In genomic region chr17:46864566-46865195, GRCm38 (mm10) we compare ENCODE assay signal across 26 mouse cellular contexts. TPM values are rescaled to one million over a fixed set of nuclear protein-coding genes. Genes with fewer than 3 reads are reported as not detected.
DNase-seq lines count a peak whose midpoint lies in the region; ATAC-seq and TF ChIP-seq lines count a peak whose summit lies in the region.
"Had no signal": no experiment of that assay in that cellular context is flagged by ENCODE, and none has a peak within 500 bp of the region (broad histone marks: within the 10 kb centered on the region; RNA-seq: fewer than 3 reads in every experiment).

No protein-coding gene starts in this region.

- TF ChIP-seq CTCF in MEL (IDR thresholded peaks at IDR 0.05 in 2 of 3, conservative IDR thresholded peaks at IDR 0.05 in 1 of 3; ENCODE audit: control insufficient read depth in 1 of 3, insufficient read depth in 1 of 3, low read depth in 2 of 3, low read length in 3 of 3, poor library complexity in 1 of 3, severe bottlenecking in 1 of 3) = no peak

- no peaks in the 10 kb centered on the region for H3K9me3 ChIP-seq in MEL (replicated peaks; ENCODE audit: insufficient read depth, low read length)
- H3K9me3 ChIP-seq in liver, embryonic 15.5 days (replicated peaks) = no peaks in the 10 kb centered on the region
- H3K9me3 ChIP-seq: midbrain, embryonic 13.5 days had no signal

- H3K4me2 ChIP-seq in liver, embryonic 15.5 days = no peak overlapping the region
- H3K4me2 ChIP-seq: heart, embryonic 11.5 days; lung, embryonic 14.5 days; midbrain, embryonic 13.5 days had no signal

- no peak for TF ChIP-seq RAD21 in MEL (IDR thresholded peaks at IDR 0.05; ENCODE audit: low read depth, low read length)

- 0 out of 4 replicates have a peak, but pooled peaks cover 0 to 2% of the 10 kb centered on the region in 2 experiments for H3K36me3 ChIP-seq in MEL (ENCODE audit: control insufficient read depth in 1 of 2, insufficient read depth in 2 of 2, low read length in 2 of 2)
- no peaks in the 10 kb centered on the region for H3K36me3 ChIP-seq in liver, embryonic 15.5 days (replicated peaks)
- H3K36me3 ChIP-seq: midbrain, embryonic 13.5 days had no signal

- no peak overlapping the region for H3K9ac ChIP-seq in MEL (ENCODE audit: control insufficient read depth, low read depth, low read length, poor library complexity, severe bottlenecking)
- H3K9ac ChIP-seq in liver, embryonic 15.5 days = peak overlapping the region; percentile 8; the same call in 1 of the 2 replicates
- H3K9ac ChIP-seq: lung, embryonic 14.5 days; midbrain, embryonic 13.5 days had no signal

- no peak overlapping the region for H3K27ac ChIP-seq in MEL (ENCODE audit: control insufficient read depth, low read depth, low read length)
- H3K27ac ChIP-seq in liver, embryonic 15.5 days (replicated peaks) = no peak overlapping the region
- H3K27ac ChIP-seq: macrophage; midbrain, embryonic 13.5 days; stomach, postnatal 0 days had no signal

- 43% methylated on average over 7 of the region's 7 CpGs for WGBS in liver, embryonic 15.5 days (ENCODE audit: insufficient replicate concordance)

- intact Hi-C loops in left cerebral cortex, postnatal 25 days (cut with DNase I) = no loop called here

- H3K27me3 ChIP-seq in MEL (ENCODE audit: control insufficient read depth in 1 of 2, insufficient read depth in 2 of 2, low read length in 2 of 2) = no peaks in the 10 kb centered on the region
- H3K27me3 ChIP-seq in liver, embryonic 15.5 days = no peaks in the 10 kb centered on the region
- H3K27me3 ChIP-seq: midbrain, embryonic 13.5 days had no signal

- no peak for TF ChIP-seq POLR2A in MEL (IDR thresholded peaks at IDR 0.05; ENCODE audit: control insufficient read depth in 1 of 2, insufficient read depth in 1 of 2, low read depth in 1 of 2, low read length in 2 of 2, poor library complexity in 1 of 2)

- H3K79me2 ChIP-seq in MEL (ENCODE audit: control insufficient read depth, insufficient read depth, low read length, poor library complexity) = no peaks in the 10 kb centered on the region

- H3K4me1 ChIP-seq in MEL (ENCODE audit: control insufficient read depth in 1 of 2, insufficient read depth in 2 of 2, low read length in 2 of 2) = peaks cover 0 to 11% of the 10 kb centered on the region in 2 experiments; a peak in 2 of 4 replicates
- H3K4me1 ChIP-seq in liver, embryonic 15.5 days (replicated peaks) = peaks cover 10% of the 10 kb centered on the region

- ATAC-seq in common myeloid progenitor, adult 5-6 weeks (replicated peaks; ENCODE audit: low read depth, poor library complexity, severe bottlenecking) = 0 out of 2 replicates have a peak, but pooled peaks have one; percentile 15
- peak; percentile 22; the same call in 1 of the 2 replicates for ATAC-seq in liver, embryonic 15.5 days (ENCODE audit: insufficient read depth)
- ATAC-seq: CD4-positive, CD25-positive, alpha-beta regulatory T cell, adult 4 months; hindbrain, embryonic 16.5 days; intestine, postnatal 0 days; midbrain, embryonic 13.5 days had no signal

- no peak overlapping the region for H3K4me3 ChIP-seq in MEL (ENCODE audit: control insufficient read depth in 1 of 2, insufficient read depth in 1 of 2, low read depth in 2 of 2, low read length in 2 of 2)
- H3K4me3 ChIP-seq in liver, embryonic 15.5 days (replicated peaks) = no peak overlapping the region
- H3K4me3 ChIP-seq: midbrain, embryonic 13.5 days had no signal

- peak; percentile 34 to 50 for DNase-seq in left cerebral cortex, postnatal 25 days (ENCODE audit: low spot score in 2 of 2)
- DNase-seq in left cerebral cortex, adult 11 months (ENCODE audit: low spot score) = no peak
- no peak for DNase-seq in MEL (ENCODE audit: low read depth, low spot score)
- DNase-seq in spleen, postnatal 10 days (ENCODE audit: low spot score in 2 of 2) = no peak
- no peak for DNase-seq in spleen, postnatal 14 days (ENCODE audit: low spot score in 2 of 2)
- DNase-seq: adrenal gland, postnatal 10 days; cerebellum, adult 2 months; gastrocnemius, postnatal 14 days; heart, postnatal 36 days; left cerebral cortex, postnatal 4 days; lung, embryonic 14.5 days; thymus, postnatal 4 days had no signal

- TF ChIP-seq EP300 in MEL (IDR thresholded peaks at IDR 0.05; ENCODE audit: low read depth in 1 of 2, low read length in 2 of 2) = no peak; a peak in 1 of 4 replicates

TF ChIP-seq in MEL, 35 proteins besides CTCF, POLR2A, EP300 and RAD21 (continues in another document):
- TF ChIP-seq MYC (IDR thresholded peaks at IDR 0.05; ENCODE audit: low read depth, low read length) = no peak
- no peak for TF ChIP-seq E2F4 (IDR thresholded peaks at IDR 0.05; ENCODE audit: borderline replicate concordance, low read depth, low read length)
- TF ChIP-seq POLR2AphosphoS5 (IDR thresholded peaks at IDR 0.05; ENCODE audit: borderline replicate concordance, low read depth, low read length) = no peak
- no peak for TF ChIP-seq MYB (IDR thresholded peaks at IDR 0.05; ENCODE audit: low read depth, low read length)
- TF ChIP-seq MAX (IDR thresholded peaks at IDR 0.05; ENCODE audit: low read length) = no peak
- no peak for TF ChIP-seq ZC3H11A (IDR thresholded peaks at IDR 0.05; ENCODE audit: low read depth, low read length)
- no peak for TF ChIP-seq CHD2 (IDR thresholded peaks at IDR 0.05; ENCODE audit: low read length)
- TF ChIP-seq USF2 (IDR thresholded peaks at IDR 0.05; ENCODE audit: borderline replicate concordance in 1 of 2, insufficient read depth in 1 of 2, low read depth in 1 of 2, low read length in 2 of 2) = no peak
- TF ChIP-seq MEF2A (IDR thresholded peaks at IDR 0.05; ENCODE audit: extremely low read depth, insufficient replicate concordance, low read depth, low read length, poor library complexity, severe bottlenecking) = no peak
- TF ChIP-seq ZKSCAN1 (IDR thresholded peaks at IDR 0.05; ENCODE audit: low read depth, low read length) = no peak
- no peak for TF ChIP-seq JUND (IDR thresholded peaks at IDR 0.05; ENCODE audit: low read depth, low read length)
- TF ChIP-seq GATA1 (IDR thresholded peaks at IDR 0.05; ENCODE audit: low read depth, low read length) = 0 out of 2 replicates have a peak, but pooled peaks have one; percentile 40
- no peak for TF ChIP-seq HCFC1 (IDR thresholded peaks at IDR 0.05; ENCODE audit: low read depth, low read length)
- no peak for TF ChIP-seq CHD1 (IDR thresholded peaks at IDR 0.05; ENCODE audit: low read depth, low read length)
- no peak for TF ChIP-seq TBP (IDR thresholded peaks at IDR 0.05; ENCODE audit: low read depth, low read length)
- TF ChIP-seq GABPA (IDR thresholded peaks at IDR 0.05; ENCODE audit: low read depth, low read length) = no peak
- TF ChIP-seq TAL1 (IDR thresholded peaks at IDR 0.05; ENCODE audit: low read length) = peak; percentile 71
- TF ChIP-seq UBTF (IDR thresholded peaks at IDR 0.05; ENCODE audit: borderline replicate concordance, insufficient read depth, low read depth, low read length) = no peak
- 0 out of 2 replicates have a peak, but pooled peaks have one; percentile 43 for TF ChIP-seq RCOR1 (IDR thresholded peaks at IDR 0.05; ENCODE audit: low read depth, low read length)
- no peak for TF ChIP-seq ZMIZ1 (IDR thresholded peaks at IDR 0.05; ENCODE audit: low read depth, low read length)
- TF ChIP-seq KAT2A (conservative IDR thresholded peaks at IDR 0.05; ENCODE audit: low read depth, low read length) = no peak
- TF ChIP-seq NELFE (IDR thresholded peaks at IDR 0.05; ENCODE audit: low read depth, low read length) = no peak
- peak; percentile 39; the same call in 1 of the 2 replicates for TF ChIP-seq TCF12 (IDR thresholded peaks at IDR 0.05; ENCODE audit: low read depth, low read length)
- no peak for TF ChIP-seq MAFK (IDR thresholded peaks at IDR 0.05; ENCODE audit: borderline replicate concordance, low read depth, low read length)
- peak; percentile 82 for TF ChIP-seq USF1 (IDR thresholded peaks at IDR 0.05; ENCODE audit: low read depth, low read length)
- no peak for TF ChIP-seq POLR2AphosphoS2 (IDR thresholded peaks at IDR 0.05; ENCODE audit: low read length)
- TF ChIP-seq SMC3 (IDR thresholded peaks at IDR 0.05; ENCODE audit: low read depth, low read length) = no peak
- no peak for TF ChIP-seq MAZ (IDR thresholded peaks at IDR 0.05; ENCODE audit: low read depth, low read length)
- no peak for TF ChIP-seq NRF1 (IDR thresholded peaks at IDR 0.05; ENCODE audit: insufficient read depth, low read depth, low read length, poor library complexity, severe bottlenecking)
- no peak for TF ChIP-seq ETS1 (IDR thresholded peaks at IDR 0.05; ENCODE audit: low read depth, low read length)
- TF ChIP-seq ELF1 (IDR thresholded peaks at IDR 0.05; ENCODE audit: low read depth, low read length) = no peak
- TF ChIP-seq SIN3A (IDR thresholded peaks at IDR 0.05; ENCODE audit: low read length) = no peak
- TF ChIP-seq MXI1 (IDR thresholded peaks at IDR 0.05; ENCODE audit: low read depth, low read length) = no peak
- TF ChIP-seq ZNF384 (IDR thresholded peaks at IDR 0.05; ENCODE audit: low read depth, low read length) = no peak

RNA-seq across cellular contexts. Expression of gene Bicral, which starts 6.4 kb away (rescaled TPM):
- 10 to 100 TPM; 41.6 to 49.7 TPM for total RNA-seq in left cerebral cortex, postnatal 25 days (2021)
- 3.7 and 5.8 TPM in 2 replicates for total RNA-seq in MEL (2012; rRNA removed)
- polyA plus RNA-seq in MEL (2012; ENCODE audit: insufficient read depth in 1 of 2, insufficient read length in 2 of 2, low read depth in 1 of 2, low replicate concordance in 2 of 2, missing spikeins in 1 of 2) = 1 to 10 TPM in 1 of 2 experiments, not detected in 1; 6.9 TPM
- total RNA-seq in common myeloid progenitor, adult 5-6 weeks (2017) = 43.2 and 55.4 TPM in 2 replicates
- 2.6 and 2.9 TPM in 2 replicates for polyA plus RNA-seq in liver, embryonic 15.5 days (2015; fragmentation: Nextera tagmentation; extraction: Ambion mirVana)

RNA-seq across cellular contexts. Expression of gene Tbcc, which starts 25.8 kb away (rescaled TPM):
- total RNA-seq in left cerebral cortex, postnatal 25 days (2021) = 10 to 100 TPM; 32.4 to 36.7 TPM
- 23.6 and 31.8 TPM in 2 replicates for total RNA-seq in MEL (2012; rRNA removed)
- 10 to 100 TPM in 1 of 2 experiments, not detected in 1; 19.3 TPM for polyA plus RNA-seq in MEL (2012; ENCODE audit: insufficient read depth in 1 of 2, insufficient read length in 2 of 2, low read depth in 1 of 2, low replicate concordance in 2 of 2, missing spikeins in 1 of 2)
- 12.3 and 16.9 TPM in 2 replicates for total RNA-seq in common myeloid progenitor, adult 5-6 weeks (2017)
- polyA plus RNA-seq in liver, embryonic 15.5 days (2015; fragmentation: Nextera tagmentation; extraction: Ambion mirVana) = 20.9 and 23.2 TPM in 2 replicates

RNA-seq across cellular contexts. Expression of gene Prph2, which starts 45.6 kb away (rescaled TPM):
- not detected for total RNA-seq in left cerebral cortex, postnatal 25 days (2021)
- not detected in 2 replicates for total RNA-seq in MEL (2012; rRNA removed)
- not detected for polyA plus RNA-seq in MEL (2012; ENCODE audit: insufficient read depth in 1 of 2, insufficient read length in 2 of 2, low read depth in 1 of 2, low replicate concordance in 2 of 2, missing spikeins in 1 of 2)
- total RNA-seq in common myeloid progenitor, adult 5-6 weeks (2017) = not detected in 2 replicates
- polyA plus RNA-seq in liver, embryonic 15.5 days (2015; fragmentation: Nextera tagmentation; extraction: Ambion mirVana) = not detected in 2 replicates
- total RNA-seq: adrenal gland, postnatal 10 days; gastrocnemius, postnatal 14 days; heart, postnatal 36 days; layer of hippocampus, postnatal 25 days; left cerebral cortex, postnatal 4 days had no signal
- polyA plus RNA-seq: CD4-positive, CD25-positive, alpha-beta regulatory T cell, adult 4 months; cerebellum, adult 2 months; embryonic facial prominence, embryonic 11.5 days; frontal cortex, adult 2 months; heart, embryonic 11.5 days; hindbrain, embryonic 16.5 days; intestine, postnatal 0 days; lung, embryonic 14.5 days; macrophage; midbrain, embryonic 13.5 days; neural tube, embryonic 14.5 days; spleen, adult 2 months; stomach, postnatal 0 days had no signal

Comparison
In these comparisons a context has a peak if more than half of its experiments do, and no peak if none do; other contexts are left out.
1. DNase-seq: peak in left cerebral cortex, postnatal 25 days (2 of 2); none in left cerebral cortex, adult 11 months (single experiment), MEL (single experiment), spleen, postnatal 10 days (0 of 2) and spleen, postnatal 14 days (0 of 2).